Mouse (Mus musculus) ovary, postnatal 10 days (tissue): ENCODE data around the gene Npm3.
A peak's percentile ranks its signal among the peaks of the same experiment; 100 is the strongest.

Source experiments
- DNase-seq: peaks from one replicate; pipeline ENCODE4 v3.0.0; 2022; ENCODE audit warnings: low spot score

Gene Npm3

DNA sequence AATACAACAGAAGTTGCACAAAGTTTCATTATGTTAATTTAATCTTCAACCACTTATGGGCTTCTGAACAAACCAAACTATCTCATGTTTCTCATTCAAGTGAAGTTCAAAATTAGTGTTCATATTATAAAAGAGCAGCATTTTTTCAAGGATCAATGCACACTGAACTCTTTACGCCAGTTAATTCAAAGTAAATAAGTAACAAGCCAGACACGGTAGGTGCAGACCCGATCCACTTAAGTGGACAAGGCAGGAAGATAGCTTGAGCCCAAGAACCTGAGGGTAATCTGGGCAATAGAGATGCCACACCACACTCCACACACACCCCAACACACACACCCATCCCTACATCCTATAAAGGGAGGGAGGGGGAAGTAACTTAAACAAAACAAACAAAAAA lies 4.2 kb upstream of the Npm3 start:
- no peak for DNase-seq

DNA sequence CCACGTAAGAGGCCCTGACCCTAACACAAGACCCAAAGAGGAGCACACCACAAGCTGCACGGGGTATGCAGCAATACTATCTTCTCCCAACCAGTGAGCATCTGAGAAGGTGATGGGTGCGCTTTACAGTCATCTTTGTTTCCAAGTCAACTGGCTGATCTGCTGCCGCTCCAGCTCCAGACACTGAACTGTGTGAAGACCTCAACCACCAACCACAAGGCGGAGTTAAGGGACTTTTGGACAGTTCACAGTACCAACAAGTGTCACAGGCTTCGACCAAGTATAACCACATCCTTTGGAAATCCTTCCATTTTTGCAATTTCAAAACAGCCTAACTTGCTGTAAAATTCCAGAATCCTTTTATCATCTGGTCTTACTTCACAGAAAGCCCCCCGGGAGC lies 2.5 kb upstream of the Npm3 start:
- DNase-seq, result no peak

GRCm38 (mm10) chr19:45748691-45749242 lies 624 bp downstream of the Npm3 start:
- DNase-seq, result no peak

- no peak for DNase-seq
Observed at GRCm38 (mm10) chr19:45748206-45748605, 1.2 kb downstream of the Npm3 start.

DNA sequence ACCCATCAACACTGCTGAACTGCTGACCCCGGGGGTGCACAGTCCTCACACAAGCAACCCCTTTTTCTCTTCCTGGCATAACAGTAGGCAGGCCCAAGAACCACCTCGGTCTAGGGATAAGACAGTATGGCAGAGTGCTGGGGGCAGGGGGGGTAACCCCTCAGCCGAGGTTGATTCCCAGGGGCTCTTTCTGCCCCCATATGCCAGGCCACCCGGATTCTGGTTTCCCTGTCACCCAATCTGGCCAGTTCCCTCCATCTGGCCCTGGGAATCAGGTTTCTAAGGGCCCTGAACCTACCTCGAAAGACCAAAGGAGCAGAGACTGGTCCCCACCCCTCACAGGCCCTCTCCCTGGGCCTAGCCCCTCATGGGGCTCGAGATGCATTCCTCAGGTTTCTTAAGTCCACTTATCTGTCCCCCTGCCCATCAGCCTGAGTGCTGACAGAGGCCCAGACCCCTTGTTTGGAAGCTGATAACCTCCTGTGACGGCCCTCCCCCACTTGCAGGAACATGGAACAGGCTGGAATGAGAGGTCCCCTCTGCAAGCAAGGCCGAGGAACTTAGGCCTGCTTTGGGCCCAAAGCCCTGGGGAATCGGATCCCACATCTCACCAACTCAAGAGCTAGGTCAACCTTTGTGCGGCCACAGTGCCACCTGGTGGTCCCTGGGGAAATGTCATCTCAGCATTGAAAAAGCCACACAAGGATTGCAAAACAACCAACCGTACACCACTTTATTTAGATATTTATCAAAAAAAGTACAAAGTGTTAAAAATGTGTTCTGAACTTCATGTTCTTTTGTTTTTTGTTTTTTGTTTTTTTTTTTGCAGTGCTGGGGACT lies 2.1 kb downstream of the Npm3 start:
- DNase-seq, result peak; percentile 79

- DNase-seq, result no peak
Observed at GRCm38 (mm10) chr19:45746153-45747020, 3.0 kb downstream of the Npm3 start.

GRCm38 (mm10) chr19:45745344-45746152 lies 3.8 kb downstream of the Npm3 start:
- no peak for DNase-seq

- DNase-seq, result no peak
Observed at GRCm38 (mm10) chr19:45743619-45744018, 5.8 kb downstream of the Npm3 start.

- no peak for DNase-seq
Observed at GRCm38 (mm10) chr19:45742984-45743575, 6.3 kb downstream of the Npm3 start.

DNA sequence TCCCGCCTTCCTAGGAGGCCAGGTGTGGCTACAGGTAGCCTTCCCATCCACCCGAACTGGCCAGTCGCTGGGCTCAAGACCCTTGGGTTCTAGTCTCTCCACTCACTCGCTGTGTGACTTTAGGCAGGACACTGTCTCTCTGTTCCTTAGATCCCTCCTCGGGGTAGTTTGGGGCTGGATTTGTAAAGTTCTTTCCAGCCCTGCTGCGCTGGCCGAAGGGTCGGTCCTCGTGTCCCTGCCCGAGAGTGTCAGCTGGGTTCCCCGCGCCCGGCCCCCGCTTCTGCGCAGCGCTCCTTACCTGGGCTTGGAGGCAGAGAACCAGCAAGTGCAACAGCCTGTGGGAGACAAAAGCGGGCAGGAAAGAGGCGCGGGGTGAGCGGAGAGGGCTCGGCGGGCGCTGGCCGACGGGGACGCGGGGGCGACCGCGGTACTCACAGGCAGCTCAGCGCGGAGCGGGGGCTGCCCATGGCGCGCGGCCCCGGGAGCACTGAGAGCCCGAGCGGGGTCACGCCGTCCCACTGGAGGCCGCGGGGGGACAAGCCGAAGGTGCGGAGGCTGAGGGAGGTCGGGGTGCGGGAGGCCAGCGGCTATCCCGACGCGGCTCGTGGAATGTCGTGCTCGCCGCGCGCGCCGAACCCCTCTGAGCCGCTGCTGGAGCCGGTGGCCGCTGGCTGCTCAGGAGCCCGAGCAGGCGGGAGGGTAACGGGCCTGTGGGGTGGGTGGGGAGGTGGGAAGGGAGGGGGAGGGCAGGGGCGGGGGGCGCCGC lies 7.0 kb downstream of the Npm3 start, which contains the start of gene Fgf8:
Gene Fgf8 (minus strand): TSS at position 698 of the 766 bp plus-strand sequence.
- no peak for DNase-seq

GRCm38 (mm10) chr19:45741431-45742217 lies 7.8 kb downstream of the Npm3 start:
- no peak for DNase-seq

- no peak for DNase-seq
Observed at GRCm38 (mm10) chr19:45740817-45741216, 8.6 kb downstream of the Npm3 start.

DNA sequence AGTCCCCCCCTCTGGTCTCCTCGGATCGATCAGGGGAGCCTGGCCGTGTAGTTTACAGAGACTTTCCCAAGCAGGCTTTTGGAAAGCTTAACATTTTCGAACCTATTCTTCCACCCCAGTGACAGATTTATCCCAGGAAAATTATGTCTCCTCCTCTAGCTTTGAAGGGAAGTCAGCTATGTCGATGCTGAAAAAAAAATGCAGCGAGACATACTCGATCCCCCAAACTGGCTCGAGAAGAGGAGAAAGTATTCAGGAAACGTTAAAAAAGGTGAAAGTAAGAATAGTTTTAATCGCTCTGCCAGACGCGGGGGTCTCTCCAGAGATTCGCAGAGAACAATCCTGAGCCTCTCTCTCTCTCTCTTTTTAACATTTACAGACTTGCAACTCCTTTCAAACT lies 9.2 kb downstream of the Npm3 start:
- no peak for DNase-seq

DNA sequence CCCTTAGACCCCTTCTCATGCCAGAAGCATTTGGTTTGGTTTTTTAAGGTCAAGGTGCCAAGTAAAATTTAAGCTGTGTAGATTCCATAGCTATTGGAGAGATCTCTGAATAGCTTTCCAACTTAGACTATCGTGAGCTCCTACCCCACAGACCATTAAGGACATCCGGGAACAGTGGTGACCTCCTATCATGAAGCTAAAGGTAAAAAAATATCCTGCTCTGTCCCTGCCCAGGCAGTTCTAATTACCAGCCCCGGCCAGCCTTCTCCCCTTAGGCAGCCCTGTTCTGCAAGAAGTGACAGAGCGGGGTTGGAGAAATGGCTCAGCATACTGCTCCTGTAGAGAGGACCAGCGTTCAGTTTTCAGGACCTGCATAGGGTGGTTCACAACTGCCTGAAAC lies 10.9 kb downstream of the Npm3 start:
- DNase-seq, result no peak

- no peak for DNase-seq
Observed at GRCm38 (mm10) chr19:45737846-45738484, 11.4 kb downstream of the Npm3 start.

GRCm38 (mm10) chr19:45737208-45737845 lies 12.1 kb downstream of the Npm3 start:
- DNase-seq, result no peak

DNA sequence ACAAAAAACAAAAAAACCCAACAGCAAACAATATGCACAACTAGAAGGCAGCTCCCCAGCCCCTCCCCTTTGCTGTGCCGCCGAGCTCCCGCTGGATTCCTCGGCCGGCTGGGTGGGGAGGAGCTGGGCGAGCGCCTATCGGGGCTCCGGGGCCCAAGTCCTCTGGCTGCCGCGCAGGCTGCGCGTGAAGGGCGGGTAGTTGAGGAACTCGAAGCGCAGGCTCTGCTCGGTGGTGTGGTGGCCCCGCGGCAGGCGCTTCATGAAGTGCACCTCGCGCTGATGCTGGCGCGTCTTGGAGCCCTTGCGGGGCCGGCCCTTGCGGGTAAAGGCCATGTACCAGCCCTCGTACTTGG lies 12.6 kb downstream of the Npm3 start:
- DNase-seq, result no peak

DNA sequence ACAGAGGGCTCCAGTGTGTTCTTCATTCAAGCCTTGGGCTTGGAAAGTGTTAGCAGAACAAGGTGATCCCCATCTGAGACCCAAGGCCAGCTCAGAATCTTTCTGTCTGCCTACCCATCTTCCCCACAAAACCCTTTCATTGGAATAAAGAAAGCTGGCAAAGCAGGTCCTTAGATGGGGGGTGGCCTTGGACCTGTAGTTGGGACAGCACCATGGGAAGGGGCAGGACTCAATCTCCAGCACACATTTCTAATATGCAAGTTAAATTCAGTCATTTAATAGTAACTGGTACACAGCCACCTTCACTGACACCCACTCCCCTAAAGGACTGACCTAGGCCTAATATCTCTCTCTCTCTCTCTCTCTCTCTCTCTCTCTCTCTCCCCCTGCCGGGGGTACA lies 13.2 kb downstream of the Npm3 start:
- no peak for DNase-seq

GRCm38 (mm10) chr19:45734762-45735161 lies 14.6 kb downstream of the Npm3 start:
- no peak for DNase-seq
